Mouse (Mus musculus) liver, embryonic 14.5 days (tissue): Measurements from ENCODE around the gene Zbtb25.

Experiments used
- CTCF ChIP-seq: IDR thresholded peaks from 2 replicates; pipeline ENCODE4 v1.5.1; 2016; ENCODE audit warnings: antibody characterized with exemption, low read depth, control low read depth
- EP300 ChIP-seq: IDR thresholded peaks from 2 replicates; pipeline ENCODE4 v1.6.1; 2016; ENCODE audit warnings: antibody characterized with exemption, low read depth

DNA sequence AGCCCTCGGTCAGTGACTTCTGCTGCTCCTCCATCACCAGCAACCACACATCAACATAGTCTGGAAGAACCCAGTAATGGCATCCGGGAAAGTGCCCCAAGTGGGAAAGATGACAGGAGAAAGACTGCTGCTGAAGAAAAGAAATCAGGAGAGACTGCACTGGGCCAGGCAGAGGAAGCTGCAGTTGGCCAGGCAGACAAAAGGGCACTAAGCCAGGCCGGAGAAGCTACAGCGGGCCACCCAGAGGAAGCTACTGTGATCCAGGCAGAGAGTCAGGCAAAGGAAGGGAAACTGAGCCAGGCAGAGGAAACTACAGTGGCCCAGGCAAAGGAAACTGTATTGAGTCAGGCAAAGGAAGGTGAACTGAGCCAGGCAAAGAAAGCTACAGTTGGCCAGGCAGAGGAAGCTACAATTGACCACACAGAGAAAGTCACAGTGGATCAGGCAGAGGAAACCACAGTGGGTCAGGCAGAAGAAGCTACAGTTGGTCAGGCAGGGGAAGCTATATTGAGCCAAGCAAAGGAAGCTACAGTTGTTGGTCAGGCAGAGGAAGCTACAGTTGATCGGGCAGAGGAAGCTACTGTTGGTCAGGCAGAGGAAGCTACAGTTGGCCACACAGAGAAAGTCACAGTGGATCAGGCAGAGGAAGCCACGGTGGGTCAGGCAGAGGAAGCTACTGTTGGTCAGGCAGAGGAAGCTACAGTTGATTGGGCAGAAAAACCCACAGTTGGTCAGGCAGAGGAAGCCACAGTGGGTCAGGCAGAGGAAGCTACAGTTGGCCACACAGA, 40.6 kb downstream of the Zbtb25 start:
- TF ChIP-seq CTCF (no peak), EP300 (no peak)
